Mouse (Mus musculus) intestine, embryonic 14.5 days (tissue): ENCODE data around the gene Vmn1r1. TPM values are rescaled to one million over a fixed set of nuclear protein-coding genes. Genes with fewer than 3 reads are reported as not detected.
A peak's percentile ranks its signal among the peaks of the same experiment; 100 is the strongest.

Experiments
- ATAC-seq: fragments of 200-750 bp; cut with Nextera tagmentation; replicated peaks from 2 replicates; pipeline ENCODE4 v1.8.0; 2017; ENCODE audit warnings: low read depth, moderate number of reproducible peaks, moderate TSS enrichment, moderate library complexity; ENCODE audit not compliant: low FRiP score, low TSS enrichment
- DNase-seq: peaks from one replicate; pipeline ENCODE4 v3.0.0-alpha.2; 2018; ENCODE audit warnings: low spot score
- H3K27ac ChIP-seq: fragments of 300-500 bp; sonication (generic); 2 replicates; pipeline ENCODE4 v1.5.1; 2014; ENCODE audit warnings: low read depth, mild to moderate bottlenecking, control low read depth
- H3K27me3 ChIP-seq: fragments of 300-500 bp; sonication (generic); replicated peaks from 2 replicates; pipeline ENCODE4 v1.6.1; 2014; ENCODE audit warnings: low read length, control low read depth; ENCODE audit not compliant: control insufficient read depth, insufficient read depth
- H3K36me3 ChIP-seq: fragments of 300-500 bp; sonication (generic); 2 replicates; pipeline ENCODE4 v1.6.1; 2014; ENCODE audit warnings: low read length, control low read depth; ENCODE audit not compliant: control insufficient read depth, insufficient read depth
- H3K4me1 ChIP-seq: fragments of 300-500 bp; sonication (generic); replicated peaks from 2 replicates; pipeline ENCODE4 v1.6.1; 2014; ENCODE audit warnings: low read length, control low read depth, mixed read lengths; ENCODE audit not compliant: control insufficient read depth, insufficient read depth
- H3K4me2 ChIP-seq: fragments of 300-500 bp; sonication (generic); 2 replicates; pipeline ENCODE4 v1.6.1; 2014; ENCODE audit warnings: low read length
- H3K4me3 ChIP-seq: fragments of 300-500 bp; sonication (generic); 2 replicates; pipeline ENCODE4 v1.5.1; 2014; ENCODE audit warnings: low read depth, low read length, control low read depth, mixed read lengths
- H3K9ac ChIP-seq: fragments of 300-500 bp; sonication (generic); 2 replicates; pipeline ENCODE4 v1.6.1; 2014; ENCODE audit warnings: mild to moderate bottlenecking, low read length
- H3K9me3 ChIP-seq: fragments of 300-500 bp; sonication (generic); 2 replicates; pipeline ENCODE4 v1.6.1; 2016; ENCODE audit warnings: low read length, control low read depth; ENCODE audit not compliant: control insufficient read depth
- WGBS: fragments of 180-500 bp; shearing (Covaris S2); extraction: QIAGEN DNeasy Blood & Tissue Kit; methylation state at CpG from one replicate; pipeline ENCODE4 v1.1.7; 2014; 5-methylcytosine and 5-hydroxymethylcytosine counted together
- polyA plus RNA-seq: library from polyadenylated mRNA; unstranded; fragments of >200 nt; fragmentation: Nextera tagmentation; extraction: Ambion mirVana; gene quantifications from 2 replicates; pipeline ENCODE4 v1.2.1, GENCODE M21; 2014

Gene Vmn1r1
- polyA plus RNA-seq, 1 experiment from 2014 or later: not detected

DNA sequence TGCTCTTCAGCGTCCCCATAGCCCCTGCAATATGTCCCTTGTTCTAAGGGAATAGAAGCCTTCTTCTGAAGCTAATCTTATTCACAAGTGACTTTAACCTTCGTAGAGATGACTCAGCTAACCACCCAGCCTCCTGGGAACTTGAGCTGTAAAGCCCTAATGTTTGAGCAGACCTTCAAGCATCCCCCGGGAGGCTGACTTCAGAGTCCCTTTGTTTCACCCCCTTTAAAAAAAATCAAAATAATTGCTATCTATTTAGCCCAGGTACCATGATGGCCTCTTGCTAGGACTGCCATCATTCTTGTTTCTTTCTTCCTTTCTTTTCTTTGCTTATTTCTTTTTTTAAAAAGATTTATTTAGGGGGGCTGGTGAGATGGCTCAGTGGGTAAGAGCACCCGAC is 41.9 kb downstream of the Vmn1r1 start:
- WGBS: 85% methylated on average over 4 of the region's 4 CpGs
- no peaks in the 10 kb centered on the region for H3K27me3 ChIP-seq
- no peaks in the 10 kb centered on the region for H3K9me3 ChIP-seq
- H3K4me3 ChIP-seq: no peak overlapping the region
- ATAC-seq: no peak
- H3K36me3 ChIP-seq: 0 out of 2 replicates have a peak, but pooled peaks cover 5% of the 10 kb centered on the region
- H3K27ac ChIP-seq: no peak overlapping the region
- DNase-seq: no peak
- H3K4me1 ChIP-seq: peaks cover 5% of the 10 kb centered on the region
- H3K9ac ChIP-seq: no peak overlapping the region
- H3K4me2 ChIP-seq: no peak overlapping the region

DNA sequence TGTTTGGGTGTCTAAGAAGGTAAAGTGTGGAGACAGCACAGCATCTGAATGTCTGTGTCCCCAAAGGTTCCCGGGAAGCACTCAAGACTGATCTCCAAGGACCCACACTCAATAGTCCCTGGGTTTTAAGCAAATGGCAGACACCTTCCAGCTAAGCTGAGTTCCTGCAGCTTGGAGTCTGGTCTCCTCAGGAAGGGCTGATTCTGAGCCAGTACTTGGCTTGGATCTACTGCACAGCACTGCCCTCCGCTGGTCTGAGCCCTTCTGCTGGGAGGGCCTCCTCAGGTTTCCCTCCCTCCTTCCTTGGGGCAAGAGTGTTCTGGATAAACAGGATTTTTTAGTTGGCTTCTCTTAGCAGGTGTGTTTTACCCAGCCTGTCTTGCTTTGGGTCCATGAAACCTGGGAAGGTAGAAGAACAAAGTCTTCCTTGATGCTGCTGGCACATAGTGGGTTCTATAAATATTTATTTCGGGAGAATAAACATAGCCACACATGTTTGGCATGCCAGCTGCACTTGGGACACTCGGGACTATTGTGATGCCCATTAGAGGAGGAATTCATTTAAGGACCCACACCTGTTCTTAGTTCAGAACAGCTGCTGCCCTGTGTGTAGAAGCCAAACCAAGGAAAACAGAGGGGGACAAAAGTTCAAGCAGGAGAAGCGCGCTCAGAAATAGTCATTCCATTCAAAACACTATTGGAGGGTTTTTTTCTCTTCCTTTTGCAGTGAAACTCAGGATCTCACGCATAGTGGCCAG is 48.5 kb downstream of the Vmn1r1 start:
- H3K27ac ChIP-seq: no peak overlapping the region
- H3K4me1 ChIP-seq: peaks cover 6% of the 10 kb centered on the region
- no peaks in the 10 kb centered on the region for H3K36me3 ChIP-seq
- no peaks in the 10 kb centered on the region for H3K9me3 ChIP-seq
- H3K9ac ChIP-seq: no peak overlapping the region
- WGBS: 40% methylated on average over 7 of the region's 7 CpGs
- no peak overlapping the region for H3K4me2 ChIP-seq
- ATAC-seq (peak; percentile 48), DNase-seq (no peak)
- H3K27me3 ChIP-seq: no peaks in the 10 kb centered on the region
- H3K4me3 ChIP-seq: no peak overlapping the region

DNA sequence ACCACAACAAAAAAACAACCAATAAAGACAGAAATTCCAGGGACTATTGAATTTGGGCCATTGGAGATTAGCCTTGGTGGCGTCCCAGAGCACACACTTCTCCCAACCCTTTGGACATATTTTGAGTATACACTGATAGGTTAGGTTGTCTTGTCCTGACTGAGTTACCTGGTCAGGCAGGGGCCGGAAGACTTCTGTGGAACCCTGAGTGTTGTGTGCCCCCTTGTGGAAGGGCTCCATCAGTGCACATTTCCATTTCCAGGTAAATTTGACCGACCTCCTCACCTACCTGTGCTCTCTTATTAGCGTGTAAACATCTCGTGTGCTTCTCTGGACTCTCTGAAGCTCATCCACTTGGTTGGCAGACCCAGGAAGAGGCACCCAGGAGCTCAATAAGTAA is 49.1 kb downstream of the Vmn1r1 start:
- Histone ChIP-seq H3K4me3 (no peak overlapping the region), H3K9ac (no peak overlapping the region), H3K27me3 (no peaks in the 10 kb centered on the region), H3K4me2 (no peak overlapping the region), H3K36me3 (no peaks in the 10 kb centered on the region), H3K4me1 (peaks cover 6% of the 10 kb centered on the region), H3K27ac (no peak overlapping the region), H3K9me3 (no peaks in the 10 kb centered on the region)
- ATAC-seq (0 out of 2 replicates have a peak, but pooled peaks have one; percentile 41), DNase-seq (peak; percentile 71)
- 17% methylated on average over 5 of the region's 5 CpGs for whole genome bisulfite sequencing

GRCm38 (mm10) chr1:182113587-182114500 is 50.4 kb downstream of the Vmn1r1 start:
- H3K4me3 ChIP-seq: no peak overlapping the region
- DNase-seq (no peak), ATAC-seq (no peak)
- 52% methylated on average over 19 of the region's 19 CpGs for WGBS
- H3K27ac ChIP-seq: no peak overlapping the region
- H3K4me2 ChIP-seq: no peak overlapping the region
- peaks cover 6% of the 10 kb centered on the region for H3K4me1 ChIP-seq
- H3K36me3 ChIP-seq: no peaks in the 10 kb centered on the region
- H3K9ac ChIP-seq: no peak overlapping the region
- H3K9me3 ChIP-seq: no peaks in the 10 kb centered on the region
- no peaks in the 10 kb centered on the region for H3K27me3 ChIP-seq

DNA sequence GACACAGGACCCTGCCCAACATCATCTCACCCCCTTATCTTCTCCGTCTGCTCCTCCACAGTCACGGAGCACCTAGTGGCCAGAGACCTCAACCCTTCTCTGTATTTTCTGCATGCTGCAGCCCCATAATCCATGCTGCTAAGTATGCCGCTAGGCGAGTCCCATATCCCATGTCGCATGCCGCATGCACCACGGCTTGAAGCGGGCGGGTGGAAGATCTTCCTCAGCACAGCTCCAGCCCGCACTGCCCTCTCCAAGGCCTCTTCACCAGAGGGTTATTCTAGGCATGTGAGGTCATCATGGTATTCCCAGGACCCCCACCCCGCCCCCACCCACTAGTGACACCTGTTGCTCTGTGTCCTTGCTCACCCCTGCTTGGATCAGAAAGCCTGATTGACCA is 51.2 kb downstream of the Vmn1r1 start:
- WGBS: 89% methylated on average over 11 of the region's 11 CpGs
- ATAC-seq: no peak

DNA sequence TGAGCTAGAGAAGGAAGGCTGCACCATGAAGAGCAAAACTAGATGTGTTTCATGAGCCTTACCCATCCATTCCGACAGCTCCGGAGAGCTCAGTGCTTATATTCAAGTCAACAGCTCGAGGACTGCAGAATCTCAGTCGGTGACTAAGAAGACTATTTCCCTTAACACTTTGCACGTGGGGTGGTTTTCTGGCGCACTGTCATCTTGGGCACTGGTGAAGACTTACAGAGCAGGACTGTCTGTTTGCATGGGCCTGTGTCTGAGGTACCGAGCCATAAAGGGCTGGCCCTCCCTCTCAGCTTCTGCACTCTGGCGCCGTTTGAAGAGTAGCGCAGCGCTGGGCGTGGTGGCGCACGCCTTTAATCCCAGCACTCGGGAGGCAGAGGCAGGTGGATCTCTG is 51.9 kb downstream of the Vmn1r1 start:
- Histone ChIP-seq H3K4me2 (no peak overlapping the region), H3K9ac (no peak overlapping the region), H3K4me1 (peaks cover 10% of the 10 kb centered on the region), H3K4me3 (no peak overlapping the region), H3K27me3 (no peaks in the 10 kb centered on the region), H3K9me3 (no peaks in the 10 kb centered on the region), H3K36me3 (no peaks in the 10 kb centered on the region), H3K27ac (no peak overlapping the region)
- DNase-seq (no peak), ATAC-seq (no peak)
- 74% methylated on average over 15 of the region's 15 CpGs for WGBS

More for the DNA sequence above, 51.2 kb downstream of the Vmn1r1 start:
- no peak overlapping the region for H3K4me2 ChIP-seq
- no peaks in the 10 kb centered on the region for H3K9me3 ChIP-seq
- DNase-seq: no peak
- peaks cover 10% of the 10 kb centered on the region for H3K4me1 ChIP-seq
- H3K9ac ChIP-seq: no peak overlapping the region
- no peak overlapping the region for H3K4me3 ChIP-seq
- H3K36me3 ChIP-seq: no peaks in the 10 kb centered on the region
- no peaks in the 10 kb centered on the region for H3K27me3 ChIP-seq
- H3K27ac ChIP-seq: no peak overlapping the region

DNA sequence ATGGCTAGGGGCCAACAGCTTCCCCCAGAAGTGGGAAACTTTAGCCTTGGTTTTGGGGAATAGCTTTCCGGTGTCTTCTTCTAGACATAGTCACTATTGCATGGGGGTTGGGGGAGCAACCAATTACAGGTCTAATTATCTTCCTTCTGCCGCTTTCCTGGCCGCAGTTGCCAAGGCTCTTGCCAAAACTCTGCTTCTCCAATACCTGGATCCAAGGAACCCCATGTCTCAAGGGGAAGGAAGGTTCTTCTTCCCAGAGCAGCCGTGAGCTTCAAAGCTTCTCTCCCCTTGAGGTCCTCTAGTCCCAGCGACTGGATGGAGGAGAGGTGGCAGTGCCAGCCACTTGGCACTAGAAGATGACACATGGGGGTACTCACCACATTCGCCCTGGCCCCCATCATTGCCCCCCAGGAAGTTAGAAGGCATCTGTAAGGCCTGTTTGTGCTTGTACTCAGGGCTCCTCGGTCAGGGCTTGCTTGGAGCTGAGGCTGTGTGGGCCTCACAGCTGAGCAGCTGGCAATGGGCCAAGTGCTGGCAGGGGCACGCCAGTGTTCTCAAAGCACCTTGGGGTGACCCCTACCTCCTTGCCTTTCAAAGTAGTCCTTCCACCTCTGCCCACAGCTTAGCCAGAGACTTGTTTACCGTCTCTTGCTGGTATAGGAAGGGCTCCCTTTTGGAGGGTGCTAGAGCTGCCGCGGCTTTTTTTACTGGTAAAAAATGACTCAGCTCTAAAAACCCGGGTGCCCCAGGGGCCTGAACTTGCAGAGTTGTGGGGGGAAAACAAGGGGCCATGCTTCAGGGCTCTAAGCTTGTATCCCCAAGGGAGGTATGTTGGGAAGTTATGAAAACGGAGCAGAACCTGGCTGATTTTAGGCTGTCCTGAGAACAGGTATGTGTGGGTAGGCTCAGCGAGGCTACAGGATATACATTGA is 52.6 kb downstream of the Vmn1r1 start:
- H3K36me3 ChIP-seq: no peaks in the 10 kb centered on the region
- H3K4me1 ChIP-seq: peaks cover 10% of the 10 kb centered on the region
- no peaks in the 10 kb centered on the region for H3K27me3 ChIP-seq
- no peak for DNase-seq
- no peak overlapping the region for H3K9ac ChIP-seq
- H3K4me2 ChIP-seq: no peak overlapping the region
- no peaks in the 10 kb centered on the region for H3K9me3 ChIP-seq
- H3K27ac ChIP-seq: no peak overlapping the region
- ATAC-seq: 0 out of 2 replicates have a peak, but pooled peaks have one; percentile 41
- H3K4me3 ChIP-seq: no peak overlapping the region
- 74% methylated on average over 14 of the region's 14 CpGs for WGBS
